13 mouse cellular contexts compared by ENCODE assay signal in genomic region chr10:53464006-53464405, GRCm38 (mm10).
DNase-seq lines count a peak whose midpoint lies in the region; ATAC-seq lines count a peak whose summit lies in the region.
"Had no signal": no experiment of that assay in that cellular context is flagged by ENCODE, and none has a peak within 500 bp of the region (broad histone marks: within the 10 kb centered on the region; RNA-seq: fewer than 3 reads in every experiment).

No protein-coding gene starts in this region.

- H3K36me3 ChIP-seq in forebrain, embryonic 16.5 days (ENCODE audit: control insufficient read depth, insufficient read depth): no peaks in the 10 kb centered on the region
- H3K36me3 ChIP-seq in midbrain, embryonic 16.5 days (ENCODE audit: control insufficient read depth, insufficient read depth, low read length): no peaks in the 10 kb centered on the region
- H3K36me3 ChIP-seq: hindbrain, embryonic 13.5 days; liver, embryonic 12.5 days had no signal

- no peak overlapping the region for H3K4me3 ChIP-seq in forebrain, embryonic 16.5 days (replicated peaks; ENCODE audit: low read length)
- H3K4me3 ChIP-seq in midbrain, embryonic 16.5 days (ENCODE audit: low read depth, low read length): no peak overlapping the region
- H3K4me3 ChIP-seq: hindbrain, embryonic 13.5 days; liver, embryonic 12.5 days; myocyte had no signal

- DNase-seq in heart, adult 18-20 months: peak; percentile 57 to 82
- no peak for DNase-seq in heart, postnatal 4 days
- peak; percentile 17 to 23 for DNase-seq in heart, postnatal 14 days
- DNase-seq in lung, postnatal 10 days: peak; percentile 57
- no peak for DNase-seq in right cerebral cortex, postnatal 25 days
- no peak for DNase-seq in right cerebral cortex, postnatal 14 days
- DNase-seq: cerebellum, adult 18-20 months; thymus, adult 2 months had no signal

- no peak overlapping the region for H3K9ac ChIP-seq in forebrain, embryonic 16.5 days (replicated peaks; ENCODE audit: low read depth, low read length)
- no peak overlapping the region for H3K9ac ChIP-seq in midbrain, embryonic 16.5 days (ENCODE audit: low read depth, low read length)
- H3K9ac ChIP-seq: liver, embryonic 12.5 days had no signal

- H3K9me3 ChIP-seq in forebrain, embryonic 16.5 days (ENCODE audit: control insufficient read depth, low read length): no peaks in the 10 kb centered on the region; the same call in 1 of the 2 replicates
- H3K9me3 ChIP-seq in midbrain, embryonic 16.5 days (replicated peaks; ENCODE audit: control insufficient read depth, low read length, poor library complexity, severe bottlenecking): no peaks in the 10 kb centered on the region
- H3K9me3 ChIP-seq: hindbrain, embryonic 13.5 days; liver, embryonic 12.5 days had no signal

- WGBS in forebrain, embryonic 16.5 days: 43% methylated on average over 6 of the region's 6 CpGs
- 47% methylated on average over 6 of the region's 6 CpGs for WGBS in midbrain, embryonic 16.5 days

- no peaks in the 10 kb centered on the region for H3K27me3 ChIP-seq in forebrain, embryonic 16.5 days (replicated peaks; ENCODE audit: control insufficient read depth, insufficient read depth, low read length)
- H3K27me3 ChIP-seq in midbrain, embryonic 16.5 days (ENCODE audit: control insufficient read depth, insufficient read depth, low read depth, low read length): no peaks in the 10 kb centered on the region
- H3K27me3 ChIP-seq: hindbrain, embryonic 13.5 days had no signal

- peaks cover 35% of the 10 kb centered on the region for H3K4me1 ChIP-seq in forebrain, embryonic 16.5 days (replicated peaks; ENCODE audit: control insufficient read depth, insufficient read depth, low read length)
- peaks cover 12% of the 10 kb centered on the region for H3K4me1 ChIP-seq in midbrain, embryonic 16.5 days (ENCODE audit: control insufficient read depth, insufficient read depth, low read length)

- H3K4me2 ChIP-seq in forebrain, embryonic 16.5 days (ENCODE audit: low read length): no peak overlapping the region
- no peak overlapping the region for H3K4me2 ChIP-seq in midbrain, embryonic 16.5 days (ENCODE audit: low read length)
- H3K4me2 ChIP-seq: liver, embryonic 12.5 days had no signal

- H3K27ac ChIP-seq in forebrain, embryonic 16.5 days (ENCODE audit: low read length): peak overlapping the region; percentile 56
- H3K27ac ChIP-seq in midbrain, embryonic 16.5 days (ENCODE audit: low read length): no peak overlapping the region
- H3K27ac ChIP-seq: liver, embryonic 12.5 days had no signal

- no peak for ATAC-seq in forebrain, embryonic 16.5 days
- no peak for ATAC-seq in midbrain, embryonic 16.5 days
- ATAC-seq: liver, embryonic 12.5 days had no signal

- intact Hi-C loops in heart, postnatal 14 days (cut with DNase I): no loop called here

Comparison
In these comparisons a context has a peak if more than half of its experiments do, and no peak if none do; other contexts are left out.
1. DNase-seq: peak in heart, adult 18-20 months (2 of 2), heart, postnatal 14 days (2 of 2) and lung, postnatal 10 days (single experiment); none in heart, postnatal 4 days (single experiment), right cerebral cortex, postnatal 25 days (single experiment) and right cerebral cortex, postnatal 14 days (single experiment).